Mouse (Mus musculus): ENCODE measurements around the gene Frmd4b. TPM values are rescaled to one million over a fixed set of nuclear protein-coding genes. Genes with fewer than 3 reads are reported as not detected.

Gene Frmd4b
- total and polyA plus RNA-seq, 3 experiments = 0.13 to 0.70 (median 0.13) TPM

DNA sequence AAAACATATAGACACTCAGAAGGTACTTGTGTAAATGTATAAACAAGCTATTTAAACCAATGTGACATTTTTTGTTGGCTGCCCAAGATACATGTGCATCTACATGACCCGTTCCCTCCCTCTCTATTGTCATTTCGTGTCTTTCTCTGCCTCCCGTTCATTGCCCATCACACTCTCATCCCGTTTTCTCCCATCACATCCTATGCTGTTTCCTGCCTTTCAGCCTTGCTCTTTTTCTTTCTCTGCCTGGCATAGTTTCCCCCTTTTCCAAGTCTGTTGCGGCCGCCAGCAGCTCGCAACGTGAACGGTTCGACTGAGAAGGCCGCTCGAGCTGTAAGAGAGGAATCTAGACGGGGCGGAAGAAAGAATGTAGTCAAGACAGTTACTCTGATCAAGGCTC is 30.2 kb upstream of the Frmd4b start:
- TF ChIP-seq POLR2AphosphoS2 (IDR thresholded peaks at IDR 0.05; ENCODE audit: low read depth, low read length) = no peak
- TF ChIP-seq NRF1 (IDR thresholded peaks at IDR 0.05; ENCODE audit: low read depth, low read length) = no peak
- no peak for TF ChIP-seq BHLHE40 (IDR thresholded peaks at IDR 0.05; ENCODE audit: low read depth, low read length)
- no peak for TF ChIP-seq UBTF (IDR thresholded peaks at IDR 0.05; ENCODE audit: low read depth, low read length)
- no peak for TF ChIP-seq USF2 (conservative IDR thresholded peaks at IDR 0.05; ENCODE audit: low read depth, low read length)
- TF ChIP-seq ETS1 (conservative IDR thresholded peaks at IDR 0.05; ENCODE audit: low read depth, low read length) = no peak
- TF ChIP-seq MAX (IDR thresholded peaks at IDR 0.05; ENCODE audit: low read length) = no peak
- no peak for TF ChIP-seq ZMIZ1 (IDR thresholded peaks at IDR 0.05; ENCODE audit: low read depth, low read length)
- TF ChIP-seq ZNF384 (IDR thresholded peaks at IDR 0.05; ENCODE audit: low read depth, low read length) = no peak
- TF ChIP-seq RAD21 (IDR thresholded peaks at IDR 0.05; ENCODE audit: low read depth, low read length) = no peak
- TF ChIP-seq KAT2A (IDR thresholded peaks at IDR 0.05; ENCODE audit: insufficient replicate concordance, low read length) = no peak
- H3K4me3 ChIP-seq (replicated peaks in 1 of 3; ENCODE audit: low read depth in 2 of 3, low read length in 2 of 3, poor library complexity in 1 of 3) = no peak overlapping the region
- no peak overlapping the region for H3K4me2 ChIP-seq (ENCODE audit: insufficient read depth, low read depth, poor library complexity, severe bottlenecking)
- dilution Hi-C loops (cut with MboI; ENCODE audit: extremely low pct_ligation_motif_present, extremely low pct_unique_long_range_greater_than_20kb, low sequenced_read_pairs) (no loop called here), in situ Hi-C loops (cut with MboI; ENCODE audit: low pct_ligation_motif_present, low pct_unique_long_range_greater_than_20kb, low sequenced_read_pairs) (no loop called here)
- no peak overlapping the region for H3K27ac ChIP-seq (ENCODE audit: insufficient read depth, low read depth)
- H3K9me3 ChIP-seq (replicated peaks; ENCODE audit: low read length) = no peaks in the 10 kb centered on the region
- no peak for DNase-seq (ENCODE audit: extremely low read depth)
- H3K27me3 ChIP-seq (replicated peaks) = no peaks in the 10 kb centered on the region
- H3K9ac ChIP-seq (ENCODE audit: insufficient read depth, low read depth) = no peak overlapping the region
- no peaks in the 10 kb centered on the region for H3K4me1 ChIP-seq (ENCODE audit: control insufficient read depth in 1 of 2, insufficient read depth in 2 of 2)
- H3K36me3 ChIP-seq (replicated peaks in 1 of 2; ENCODE audit: control insufficient read depth in 1 of 2, insufficient read depth in 1 of 2, low read length in 1 of 2) = no peaks in the 10 kb centered on the region
- H3K79me2 ChIP-seq (replicated peaks; ENCODE audit: control insufficient read depth, extremely low read depth, insufficient read depth, poor library complexity, severe bottlenecking) = no peaks in the 10 kb centered on the region

DNA sequence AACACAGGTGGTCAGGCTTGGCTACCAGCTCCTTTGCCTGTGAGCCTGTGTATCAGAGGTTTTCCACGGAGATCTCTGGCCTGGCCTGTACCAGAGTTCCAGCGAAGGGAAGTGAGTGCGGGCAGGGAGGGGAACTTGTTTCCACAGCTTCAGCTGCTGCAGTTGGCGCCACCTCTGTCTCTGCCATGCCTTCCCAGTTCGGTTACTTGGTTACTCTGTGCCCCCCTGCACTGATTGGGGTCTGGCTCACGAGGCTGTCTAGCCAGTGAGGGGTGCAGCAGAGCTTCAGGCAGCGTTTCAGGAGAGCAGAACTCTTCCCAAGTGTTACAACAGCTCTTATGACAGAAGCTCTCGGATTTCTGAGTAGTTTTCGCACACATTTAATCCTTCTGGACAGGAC is 6.0 kb upstream of the Frmd4b start:
- H3K27ac ChIP-seq (ENCODE audit: insufficient read depth, low read depth) = no peak overlapping the region
- H3K27me3 ChIP-seq (replicated peaks) = no peaks in the 10 kb centered on the region
- in situ Hi-C loops (cut with MboI; ENCODE audit: low pct_ligation_motif_present, low pct_unique_long_range_greater_than_20kb, low sequenced_read_pairs) = no loop called here
- H3K4me1 ChIP-seq (ENCODE audit: control insufficient read depth in 1 of 2, insufficient read depth in 2 of 2) = no peaks in the 10 kb centered on the region
- dilution Hi-C loops (cut with MboI; ENCODE audit: extremely low pct_ligation_motif_present, extremely low pct_unique_long_range_greater_than_20kb, low sequenced_read_pairs) = no loop called here
- no peaks in the 10 kb centered on the region for H3K79me2 ChIP-seq (replicated peaks; ENCODE audit: control insufficient read depth, extremely low read depth, insufficient read depth, poor library complexity, severe bottlenecking)
- H3K4me3 ChIP-seq (replicated peaks in 1 of 3; ENCODE audit: low read depth in 2 of 3, low read length in 2 of 3, poor library complexity in 1 of 3) = no peak overlapping the region
- no peak overlapping the region for H3K4me2 ChIP-seq (ENCODE audit: insufficient read depth, low read depth, poor library complexity, severe bottlenecking)
- no peak for DNase-seq (ENCODE audit: extremely low read depth)
- TF ChIP-seq USF1 (IDR thresholded peaks at IDR 0.05; ENCODE audit: low read depth, low read length) = no peak
- no peak for TF ChIP-seq IRF4 (IDR thresholded peaks at IDR 0.05; ENCODE audit: low read depth, low read length)
- TF ChIP-seq CHD2 (IDR thresholded peaks at IDR 0.05; ENCODE audit: low read length) = no peak
- no peak for TF ChIP-seq TBP (conservative IDR thresholded peaks at IDR 0.05; ENCODE audit: low read depth, low read length)
- H3K9ac ChIP-seq (ENCODE audit: insufficient read depth, low read depth) = no peak overlapping the region
- H3K36me3 ChIP-seq (replicated peaks in 1 of 2; ENCODE audit: control insufficient read depth in 1 of 2, insufficient read depth in 1 of 2, low read length in 1 of 2) = no peaks in the 10 kb centered on the region
- peaks cover 3% of the 10 kb centered on the region for H3K9me3 ChIP-seq (replicated peaks; ENCODE audit: low read length)

DNA sequence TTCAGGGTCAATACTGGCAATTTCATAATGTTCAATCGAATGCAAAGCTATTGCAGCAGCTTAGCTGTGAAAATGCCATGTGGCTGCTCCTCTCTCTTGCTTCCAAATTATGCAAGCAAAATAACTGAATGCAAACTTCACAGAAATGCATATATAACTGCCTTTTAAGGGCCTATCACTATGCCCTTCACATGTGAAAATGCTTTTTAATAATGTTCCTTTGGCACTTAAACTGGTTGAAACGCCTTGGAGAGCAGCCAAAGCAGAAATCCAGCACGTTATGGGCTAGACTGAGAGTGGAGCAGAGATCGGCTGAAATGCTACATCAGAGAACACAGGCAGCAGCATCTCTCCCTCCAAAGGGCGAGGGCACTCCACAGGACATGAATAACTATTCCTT is 4.9 kb upstream of the Frmd4b start:
- Histone ChIP-seq H3K79me2 (replicated peaks; ENCODE audit: control insufficient read depth, extremely low read depth, insufficient read depth, poor library complexity, severe bottlenecking) (no peaks in the 10 kb centered on the region), H3K4me1 (ENCODE audit: control insufficient read depth in 1 of 2, insufficient read depth in 2 of 2) (no peaks in the 10 kb centered on the region), H3K27me3 (replicated peaks) (no peaks in the 10 kb centered on the region), H3K4me2 (ENCODE audit: insufficient read depth, low read depth, poor library complexity, severe bottlenecking) (no peak overlapping the region), H3K9ac (ENCODE audit: insufficient read depth, low read depth) (no peak overlapping the region), H3K36me3 (replicated peaks in 1 of 2; ENCODE audit: control insufficient read depth in 1 of 2, insufficient read depth in 1 of 2, low read length in 1 of 2) (no peaks in the 10 kb centered on the region), H3K27ac (ENCODE audit: insufficient read depth, low read depth) (no peak overlapping the region), H3K4me3 (replicated peaks in 1 of 3; ENCODE audit: low read depth in 2 of 3, low read length in 2 of 3, poor library complexity in 1 of 3) (no peak overlapping the region), H3K9me3 (replicated peaks; ENCODE audit: low read length) (peaks cover 3% of the 10 kb centered on the region)
- in situ Hi-C loops (cut with MboI; ENCODE audit: low pct_ligation_motif_present, low pct_unique_long_range_greater_than_20kb, low sequenced_read_pairs) = no loop called here
- TF ChIP-seq MYC (IDR thresholded peaks at IDR 0.05; ENCODE audit: low read depth, low read length) (no peak), GABPA (IDR thresholded peaks at IDR 0.05; ENCODE audit: insufficient replicate concordance, low read depth, low read length) (no peak), POLR2A (IDR thresholded peaks at IDR 0.05; ENCODE audit: low read depth, low read length) (no peak), MAX (IDR thresholded peaks at IDR 0.05; ENCODE audit: low read length) (no peak), KAT2A (IDR thresholded peaks at IDR 0.05; ENCODE audit: insufficient replicate concordance, low read length) (no peak), JUND (conservative IDR thresholded peaks at IDR 0.05; ENCODE audit: low read depth, low read length) (no peak), BHLHE40 (IDR thresholded peaks at IDR 0.05; ENCODE audit: low read depth, low read length) (no peak), TCF12 (IDR thresholded peaks at IDR 0.05; ENCODE audit: low read depth, low read length) (no peak), ZKSCAN1 (IDR thresholded peaks at IDR 0.05; ENCODE audit: borderline replicate concordance, low read depth, low read length) (no peak), MXI1 (IDR thresholded peaks at IDR 0.05; ENCODE audit: low read depth, low read length) (no peak), NRF1 (IDR thresholded peaks at IDR 0.05; ENCODE audit: low read depth, low read length) (no peak), PAX5 (IDR thresholded peaks at IDR 0.05; ENCODE audit: low read length) (no peak), MAZ (IDR thresholded peaks at IDR 0.05; ENCODE audit: low read depth, low read length) (no peak), ETS1 (conservative IDR thresholded peaks at IDR 0.05; ENCODE audit: low read depth, low read length) (no peak), ZNF384 (IDR thresholded peaks at IDR 0.05; ENCODE audit: low read depth, low read length) (no peak), USF2 (conservative IDR thresholded peaks at IDR 0.05; ENCODE audit: low read depth, low read length) (no peak), RCOR1 (conservative IDR thresholded peaks at IDR 0.05; ENCODE audit: low read depth, low read length) (no peak), ZMIZ1 (IDR thresholded peaks at IDR 0.05; ENCODE audit: low read depth, low read length) (no peak), USF1 (IDR thresholded peaks at IDR 0.05; ENCODE audit: low read depth, low read length) (no peak), EP300 (IDR thresholded peaks at IDR 0.05; ENCODE audit: low read length) (no peak)
- dilution Hi-C loops (cut with MboI; ENCODE audit: extremely low pct_ligation_motif_present, extremely low pct_unique_long_range_greater_than_20kb, low sequenced_read_pairs) = no loop called here
- no peak for DNase-seq (ENCODE audit: extremely low read depth)

Data from CH12.LX (cell line).